Mouse (Mus musculus) stomach, postnatal 0 days (tissue): Measurements from ENCODE around the gene Cdh4.

ENCODE experiments used
- CTCF ChIP-seq: IDR thresholded peaks from 2 replicates; pipeline ENCODE4 v1.5.1; 2016; ENCODE audit warnings: antibody characterized with exemption, low read depth, mild to moderate bottlenecking, moderate library complexity
- EP300 ChIP-seq: optimal IDR thresholded peaks from 2 replicates; pipeline ENCODE3; 2016; ENCODE audit warnings: antibody characterized with exemption

- TF ChIP-seq CTCF (no peak), EP300 (no peak)
These were observed 287.6 kb downstream of the Cdh4 start for GRCm38 (mm10) chr2:179729802-179730201.
